Mouse (Mus musculus): ENCODE results near the gene Lig1.

DNA sequence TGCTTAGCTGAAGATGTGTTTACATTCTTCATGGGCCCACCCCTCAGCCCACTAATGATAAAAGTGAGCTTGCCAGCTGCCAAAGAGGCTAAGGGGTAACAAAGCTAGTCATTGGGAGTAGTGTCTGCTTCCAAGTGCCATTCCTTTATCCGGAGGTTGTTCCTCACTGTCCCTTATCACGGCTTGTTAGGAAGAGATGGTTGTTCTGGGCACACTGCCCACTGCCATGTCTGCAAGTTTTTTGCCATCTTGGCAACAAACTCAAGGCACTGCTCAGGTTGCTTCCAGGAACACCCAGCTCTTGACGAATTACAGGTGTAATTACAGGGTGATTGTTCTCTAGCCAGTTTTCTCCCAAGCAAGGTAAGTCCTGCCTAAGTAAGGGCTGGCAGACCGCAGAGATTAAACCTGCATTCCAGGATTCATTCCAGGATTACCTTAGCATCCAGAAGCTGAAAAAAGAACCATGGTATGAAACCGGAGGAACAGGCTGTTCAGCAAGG lies 37.1 kb downstream of the Lig1 start:
- TF ChIP-seq CTCF (IDR thresholded peaks at IDR 0.05; ENCODE audit: low read depth, low read length), result no peak
- TF ChIP-seq TAL1 (conservative IDR thresholded peaks at IDR 0.05; ENCODE audit: low read depth, low read length), result no peak

Measured in G1E (cell line).